Mouse (Mus musculus) CH12.LX (cell line): Measurements from ENCODE around the gene Rundc3a. TPM values are rescaled to one million over a fixed set of nuclear protein-coding genes. Genes with fewer than 3 reads are reported as not detected.

Experiments used
- DNase-seq: peaks from one replicate; pipeline ENCODE4 v3.0.0-alpha.2; 2013; ENCODE audit errors: extremely low read depth
- H3K27ac ChIP-seq: 2 replicates; pipeline ENCODE4 v1.5.1; 2012; ENCODE audit warnings: low read depth, mild to moderate bottlenecking, control low read depth, moderate library complexity; ENCODE audit not compliant: insufficient read depth
- H3K27me3 ChIP-seq: replicated peaks from 2 replicates; pipeline ENCODE3; 2012; ENCODE audit warnings: inconsistent platforms
- H3K36me3 ChIP-seq, 2 experiments: replicated peaks in 1 of 2; 2 replicates each; pipeline versions ENCODE3 to v1.6.1; 2012; ENCODE audit warnings: inconsistent platforms in 1 of 2, low read length in 1 of 2, mild to moderate bottlenecking in 1 of 2, mixed read lengths in 1 of 2, moderate library complexity in 1 of 2; ENCODE audit not compliant: control insufficient read depth in 1 of 2, insufficient read depth in 1 of 2
- H3K4me1 ChIP-seq, 2 experiments: 2 replicates each; pipeline ENCODE4 v1.6.1; 2012; ENCODE audit warnings: inconsistent platforms in 1 of 2, moderate library complexity in 1 of 2; ENCODE audit not compliant: insufficient read depth in 2 of 2, control insufficient read depth in 1 of 2
- H3K4me2 ChIP-seq: 2 replicates; pipeline ENCODE4 v1.6.1; 2012; ENCODE audit warnings: low read depth, mild to moderate bottlenecking, control low read depth; ENCODE audit not compliant: poor library complexity, insufficient read depth, severe bottlenecking
- H3K4me3 ChIP-seq, 3 experiments: fragments of 150-350 bp in 1 of 3; sonication (generic) in 1 of 3; replicated peaks in 1 of 3; 2 replicates each; pipeline versions ENCODE3 to v1.5.1; 2011 to 2012; ENCODE audit warnings: low read depth in 2 of 3, low read length in 2 of 3, mild to moderate bottlenecking in 2 of 3, moderate library complexity in 2 of 3, control low read depth in 1 of 3, improper control_type of control experiment in 1 of 3, inconsistent platforms in 1 of 3, mixed read lengths in 1 of 3; ENCODE audit not compliant: poor library complexity in 1 of 3
- H3K79me2 ChIP-seq: replicated peaks from 2 replicates; pipeline ENCODE4 v1.6.1; 2012; ENCODE audit warnings: mild to moderate bottlenecking, moderate library complexity; ENCODE audit not compliant: control insufficient read depth, poor library complexity, insufficient read depth, severe bottlenecking; ENCODE audit errors: extremely low read depth
- H3K9ac ChIP-seq: 2 replicates; pipeline ENCODE4 v1.6.1; 2012; ENCODE audit warnings: low read depth, mild to moderate bottlenecking, control low read depth, moderate library complexity; ENCODE audit not compliant: insufficient read depth
- H3K9me3 ChIP-seq: replicated peaks from 2 replicates; pipeline ENCODE3; 2012; ENCODE audit warnings: low read length, inconsistent platforms, mixed read lengths
- BHLHE40 ChIP-seq: IDR thresholded peaks from 2 replicates; pipeline ENCODE4 v1.6.1; 2011; ENCODE audit warnings: mild to moderate bottlenecking, low read depth, low read length, improper control_type of control experiment
- CHD1 ChIP-seq: IDR thresholded peaks from 2 replicates; pipeline ENCODE4 v1.6.1; 2012; ENCODE audit warnings: low read depth, low read length, improper control_type of control experiment, inconsistent platforms
- CHD2 ChIP-seq: IDR thresholded peaks from 2 replicates; pipeline ENCODE4 v1.6.1; 2011; ENCODE audit warnings: low read length, improper control_type of control experiment
- CTCF ChIP-seq, 2 experiments: IDR thresholded peaks in 1 of 2; conservative IDR thresholded peaks in 1 of 2; 2 replicates each; pipeline ENCODE4 v1.5.1; 2011 to 2012; ENCODE audit warnings: low read depth in 2 of 2, low read length in 2 of 2, improper control_type of control experiment in 1 of 2, inconsistent platforms in 1 of 2, mild to moderate bottlenecking in 1 of 2, moderate library complexity in 1 of 2
- JUN ChIP-seq: IDR thresholded peaks from 2 replicates; pipeline ENCODE4 v1.6.1; 2011; ENCODE audit warnings: low read depth, mild to moderate bottlenecking, low read length, improper control_type of control experiment, moderate library complexity; ENCODE audit not compliant: insufficient read depth
- MAFK ChIP-seq: IDR thresholded peaks from 2 replicates; pipeline ENCODE4 v1.6.1; 2011; ENCODE audit warnings: low read length, improper control_type of control experiment; ENCODE audit not compliant: insufficient replicate concordance
- MAX ChIP-seq: IDR thresholded peaks from 2 replicates; pipeline ENCODE4 v1.6.1; 2011; ENCODE audit warnings: low read length, improper control_type of control experiment
- MYC ChIP-seq: IDR thresholded peaks from 2 replicates; pipeline ENCODE4 v1.6.1; 2011; ENCODE audit warnings: low read depth, mild to moderate bottlenecking, improper control_type of control experiment, low read length
- NELFE ChIP-seq: IDR thresholded peaks from 2 replicates; pipeline ENCODE4 v1.6.1; 2011; ENCODE audit warnings: low read depth, low read length, improper control_type of control experiment
- NRF1 ChIP-seq: IDR thresholded peaks from 2 replicates; pipeline ENCODE4 v1.6.1; 2014; ENCODE audit warnings: low read depth, mild to moderate bottlenecking, inconsistent platforms, low read length, improper control_type of control experiment, moderate library complexity
- POLR2AphosphoS2 ChIP-seq: IDR thresholded peaks from 2 replicates; pipeline ENCODE4 v1.6.1; 2011; ENCODE audit warnings: low read depth, low read length, improper control_type of control experiment
- RAD21 ChIP-seq: IDR thresholded peaks from 2 replicates; pipeline ENCODE4 v1.6.1; 2011; ENCODE audit warnings: low read depth, mild to moderate bottlenecking, low read length, improper control_type of control experiment, moderate library complexity
- RCOR1 ChIP-seq: conservative IDR thresholded peaks from 2 replicates; pipeline ENCODE4 v1.6.1; 2012; ENCODE audit warnings: low read depth, mild to moderate bottlenecking, inconsistent platforms, low read length, improper control_type of control experiment
- SIN3A ChIP-seq: IDR thresholded peaks from 2 replicates; pipeline ENCODE4 v1.6.1; 2012; ENCODE audit warnings: low read length, improper control_type of control experiment, inconsistent platforms
- TBP ChIP-seq: conservative IDR thresholded peaks from 2 replicates; pipeline ENCODE4 v1.6.1; 2011; ENCODE audit warnings: low read depth, low read length, improper control_type of control experiment
- TCF12 ChIP-seq: IDR thresholded peaks from 2 replicates; pipeline ENCODE4 v1.6.1; 2014; ENCODE audit warnings: low read depth, mild to moderate bottlenecking, inconsistent platforms, low read length, improper control_type of control experiment
- USF2 ChIP-seq: conservative IDR thresholded peaks from 2 replicates; pipeline ENCODE4 v1.6.1; 2011; ENCODE audit warnings: low read depth, low read length, improper control_type of control experiment
- ZC3H11A ChIP-seq: IDR thresholded peaks from 2 replicates; pipeline ENCODE4 v1.6.1; 2012; ENCODE audit warnings: low read depth, mild to moderate bottlenecking, inconsistent platforms, low read length, improper control_type of control experiment
- ZMIZ1 ChIP-seq: IDR thresholded peaks from 2 replicates; pipeline ENCODE4 v1.6.1; 2012; ENCODE audit warnings: low read depth, mild to moderate bottlenecking, inconsistent platforms, low read length, improper control_type of control experiment
- ZNF384 ChIP-seq: IDR thresholded peaks from 2 replicates; pipeline ENCODE4 v1.6.1; 2012; ENCODE audit warnings: low read depth, low read length, improper control_type of control experiment, inconsistent platforms
- dilution Hi-C: fragments of 300-500 bp; cut with MboI; formaldehyde crosslinking; loops from 2 replicates; pipeline ENCODE4 v1.14.3; 2020; ENCODE audit warnings: low sequenced_read_pairs; ENCODE audit not compliant: extremely low pct_unique_long_range_greater_than_20kb, extremely low pct_ligation_motif_present
- in situ Hi-C: fragments of 300-500 bp; cut with MboI; formaldehyde crosslinking; loops from 3 replicates; pipeline ENCODE4 v1.14.3; 2019; ENCODE audit warnings: low sequenced_read_pairs, low pct_ligation_motif_present, low pct_unique_long_range_greater_than_20kb, mixed read lengths
- polyA plus RNA-seq: library from polyadenylated mRNA; unstranded; fragments of >175 nt; gene quantifications from 2 replicates; pipeline ENCODE4 v1.2.1, GENCODE M21; 2012; ENCODE audit warnings: low read depth; ENCODE audit not compliant: insufficient read length
- total RNA-seq, 2 experiments: library from RNA; depleted of rRNA; stranded (reverse); fragments of 300-350 nt in 1 of 2; fragments of >200 nt in 1 of 2; gene quantifications; 2 replicates each; pipeline ENCODE4 v1.2.3; 2012 to 2014

Rundc3a gene
- total and polyA plus RNA-seq, 3 experiments, result 1.4 to 16.3 (median 3.3) TPM

DNA sequence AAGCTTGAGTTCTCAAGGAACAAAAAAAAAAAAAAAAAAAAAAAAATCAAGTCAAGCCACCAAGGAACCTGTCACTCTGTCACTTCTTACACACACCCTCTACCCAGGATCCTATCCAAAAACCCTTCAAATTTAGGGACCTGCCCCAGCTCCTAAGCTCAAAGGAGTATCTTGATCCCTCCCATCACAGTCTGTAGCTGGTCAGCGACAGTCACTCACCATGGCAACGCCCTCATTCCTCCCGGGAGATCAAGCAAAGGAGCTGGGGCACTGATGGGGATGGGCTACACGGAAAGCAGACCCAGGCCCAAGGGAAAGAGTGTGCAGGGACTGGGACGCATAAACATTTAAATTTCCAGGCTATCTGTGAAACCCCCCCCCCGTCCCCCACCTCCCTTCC is 51.6 kb downstream of the Rundc3a start:
- no peak overlapping the region for H3K27ac ChIP-seq
- dilution Hi-C loops, result no loop called here
- H3K27me3 ChIP-seq, result peaks cover 64% of the 10 kb centered on the region
- DNase-seq, result no peak
- no peaks in the 10 kb centered on the region for H3K36me3 ChIP-seq
- no peak overlapping the region for H3K4me3 ChIP-seq
- no peak for TF ChIP-seq USF2
- TF ChIP-seq ZNF384, result peak; percentile 38; the same call in 1 of the 2 replicates
- no peaks in the 10 kb centered on the region for H3K79me2 ChIP-seq
- H3K9ac ChIP-seq, result no peak overlapping the region
- peaks cover 17% of the 10 kb centered on the region for H3K9me3 ChIP-seq
- no peaks in the 10 kb centered on the region for H3K4me1 ChIP-seq
- no peak overlapping the region for H3K4me2 ChIP-seq
- in situ Hi-C loops, result no loop called here

DNA sequence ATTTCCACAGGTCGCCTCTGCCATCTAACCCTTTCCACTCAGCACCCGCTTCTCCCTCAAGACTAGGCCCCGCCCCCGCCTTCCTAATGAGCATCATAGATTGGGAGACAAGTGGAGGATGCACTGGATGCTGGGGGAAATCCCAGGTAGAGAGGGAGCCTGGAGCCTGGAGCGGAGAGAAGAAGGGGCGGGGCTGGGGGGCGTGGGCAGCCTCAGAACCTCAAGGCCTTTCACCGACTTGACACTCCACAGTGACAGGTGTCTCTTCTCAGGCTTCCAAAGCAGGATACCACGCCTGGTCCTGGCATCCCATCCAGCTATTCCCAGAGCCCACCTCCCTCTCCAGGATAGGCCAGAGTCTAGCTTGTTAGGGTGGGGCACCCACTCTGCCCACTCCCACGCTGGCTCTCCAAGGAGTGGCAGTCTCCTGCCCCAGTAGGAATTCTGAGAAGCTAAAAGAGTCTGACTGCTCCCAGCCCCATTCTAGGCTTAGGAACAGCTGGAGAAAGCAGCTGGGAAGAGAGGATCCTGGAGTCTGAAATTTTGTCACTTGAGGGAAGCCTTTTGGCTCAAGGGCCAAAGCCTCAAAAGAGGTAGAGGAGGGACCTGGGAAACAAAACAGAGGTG is 52.2 kb downstream of the Rundc3a start:
- no peak for TF ChIP-seq BHLHE40
- no peak for TF ChIP-seq RAD21
- no peak for TF ChIP-seq ZC3H11A
- TF ChIP-seq POLR2AphosphoS2, result no peak
- TF ChIP-seq USF2, result no peak
- TF ChIP-seq ZNF384, result no peak
- TF ChIP-seq TCF12, result no peak
- no peak for TF ChIP-seq ZMIZ1
- TF ChIP-seq TBP, result no peak
- no peak for TF ChIP-seq MYC
- no peak for TF ChIP-seq CTCF (conservative IDR thresholded peaks at IDR 0.05 in 1 of 2, IDR thresholded peaks at IDR 0.05 in 1 of 2; ENCODE audit: low read depth in 2 of 2, low read length in 2 of 2)
- TF ChIP-seq CHD2, result no peak
- TF ChIP-seq MAFK, result no peak
- TF ChIP-seq NELFE, result no peak
- TF ChIP-seq NRF1, result no peak
- TF ChIP-seq MAX, result no peak
- no peak for TF ChIP-seq CHD1
- no peak for TF ChIP-seq SIN3A
- no peak for TF ChIP-seq RCOR1
- TF ChIP-seq JUN, result no peak
- no peak overlapping the region for H3K4me3 ChIP-seq
- H3K4me1 ChIP-seq, result no peaks in the 10 kb centered on the region
- peaks cover 67% of the 10 kb centered on the region for H3K27me3 ChIP-seq
- in situ Hi-C loops (no loop called here), dilution Hi-C loops (no loop called here)
- H3K4me2 ChIP-seq, result no peak overlapping the region
- DNase-seq, result no peak
- no peak overlapping the region for H3K27ac ChIP-seq
- peaks cover 17% of the 10 kb centered on the region for H3K9me3 ChIP-seq
- no peak overlapping the region for H3K9ac ChIP-seq
- no peaks in the 10 kb centered on the region for H3K79me2 ChIP-seq
- H3K36me3 ChIP-seq, result no peaks in the 10 kb centered on the region
